Mouse (Mus musculus) spleen, postnatal 14 days (tissue): Measurements from ENCODE around the gene Zfp992.
"Not testable (repeated sequence)": the region's sequence is repeated elsewhere in the genome, so short reads cannot be mapped to it uniquely, and the experiment has no call there.

ENCODE experiments used
- DNase-seq, 2 experiments: peaks; one replicate each; pipeline ENCODE4 v3.0.0; 2021 to 2022; ENCODE audit warnings: low spot score in 2 of 2

Gene Zfp992

DNA sequence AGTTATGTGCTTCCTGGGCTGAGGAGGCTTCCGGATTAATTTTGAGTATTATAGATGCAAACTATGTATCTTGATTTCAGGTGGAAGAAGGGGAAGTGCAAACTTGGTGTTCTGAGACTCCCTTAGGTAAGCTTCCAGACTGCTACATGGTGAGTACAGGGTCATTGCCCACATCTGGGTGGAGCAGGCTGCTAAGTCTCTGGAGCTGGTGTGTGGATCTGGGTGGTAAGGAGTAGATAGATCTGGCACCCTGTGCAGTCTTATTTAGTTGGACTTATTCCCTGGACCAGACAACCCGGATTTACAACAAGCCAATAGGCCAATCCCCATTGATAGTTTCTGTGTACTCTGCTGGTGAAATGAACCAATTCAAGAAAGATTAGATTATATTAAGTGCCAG is at the start of gene Zfp992:
Gene Zfp992, plus strand, starts transcription at position 74 of the 400 bp plus-strand sequence.
- not testable (repeated sequence) for DNase-seq

- not testable (repeated sequence) for DNase-seq
Measured at GRCm38 (mm10) chr4:146429467-146429866, 19.4 kb upstream of the Zfp992 start.

DNA sequence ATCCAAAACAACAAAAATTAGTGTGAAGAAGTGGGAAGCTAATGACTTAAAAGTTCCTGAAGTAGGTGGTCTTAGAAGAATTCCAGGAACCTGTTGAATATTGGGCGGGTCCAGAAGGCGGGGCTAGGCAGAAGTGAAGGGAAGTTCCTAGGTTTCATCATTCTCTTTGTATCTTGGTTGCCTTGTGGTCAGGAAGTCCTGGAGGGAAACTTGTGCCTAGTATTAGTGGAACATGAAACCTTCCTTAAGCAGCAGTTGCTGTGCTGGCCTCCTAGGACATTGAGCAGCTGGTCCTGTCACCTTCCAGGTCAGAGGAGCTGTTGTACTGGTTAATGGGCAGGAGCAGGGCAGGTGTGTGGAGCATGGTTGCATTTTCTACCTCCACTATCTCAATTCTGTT is 17.9 kb upstream of the Zfp992 start:
- not testable (repeated sequence) for DNase-seq

GRCm38 (mm10) chr4:146435539-146435938 is 13.3 kb upstream of the Zfp992 start:
- not testable (repeated sequence) for DNase-seq

GRCm38 (mm10) chr4:146437256-146437655 is 11.6 kb upstream of the Zfp992 start:
- not testable (repeated sequence) for DNase-seq

- not testable (repeated sequence) for DNase-seq
Measured at GRCm38 (mm10) chr4:146444345-146444744, 4.5 kb upstream of the Zfp992 start.

DNA sequence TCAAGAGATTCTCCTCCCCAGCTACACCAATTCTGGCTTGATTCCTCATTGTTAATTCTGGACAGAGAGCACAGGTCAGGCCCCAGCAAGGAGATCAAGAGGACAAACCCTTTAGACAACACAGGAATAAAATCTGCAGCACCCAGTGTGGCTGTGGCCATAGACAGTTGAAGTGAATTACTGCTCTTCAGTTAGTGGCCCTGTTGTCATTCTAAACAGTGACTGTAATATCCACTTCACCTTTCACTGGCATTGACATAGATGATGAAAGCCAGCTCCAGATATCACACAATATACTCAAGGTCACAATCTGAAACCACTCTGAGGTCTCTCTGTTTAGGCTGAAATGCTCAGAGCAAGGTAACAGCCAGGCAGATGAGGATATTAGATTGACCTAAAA is 3.7 kb upstream of the Zfp992 start:
- DNase-seq: not testable (repeated sequence)

DNA sequence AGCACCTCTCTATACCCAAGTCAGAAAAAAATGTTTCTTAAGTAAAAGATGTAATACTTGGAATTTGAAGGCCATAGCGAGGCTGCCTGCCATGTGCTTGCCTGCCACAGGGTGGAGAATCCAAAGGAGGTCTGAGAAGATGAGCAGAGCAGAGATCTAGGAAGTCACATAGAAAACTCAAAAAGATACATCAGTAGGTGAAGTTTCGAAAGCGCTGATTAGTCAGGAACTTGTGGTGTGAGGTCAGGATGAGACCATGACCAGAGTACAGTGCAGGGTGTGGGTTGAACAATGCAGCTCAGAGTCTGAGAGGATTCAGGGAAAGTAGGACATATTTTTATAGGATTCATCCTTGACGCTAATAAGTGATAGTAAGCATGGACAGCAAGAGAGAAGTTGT is 2.7 kb upstream of the Zfp992 start:
- not testable (repeated sequence) for DNase-seq

DNA sequence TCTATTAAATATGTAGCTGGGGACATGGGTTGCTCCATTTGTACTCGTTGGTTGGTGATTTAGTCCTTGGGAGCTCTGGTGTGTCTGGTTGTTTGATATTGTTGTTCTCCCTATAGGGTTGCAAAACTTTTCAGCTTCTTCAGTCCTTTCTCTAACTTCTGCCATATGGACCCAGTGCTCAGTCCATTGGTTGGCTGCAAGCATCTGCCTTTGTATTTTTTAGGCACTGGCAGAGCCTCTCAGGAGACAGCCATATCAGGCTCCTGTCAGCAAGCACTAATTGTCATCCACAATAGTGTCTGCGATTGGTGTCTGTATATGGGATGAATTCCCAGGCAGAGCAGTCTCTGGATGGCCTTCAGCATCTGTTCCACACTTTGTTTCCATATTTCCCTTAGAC is 1.8 kb upstream of the Zfp992 start:
- not testable (repeated sequence) for DNase-seq

GRCm38 (mm10) chr4:146449711-146450110 is 888 bp downstream of the Zfp992 start:
- not testable (repeated sequence) for DNase-seq

DNA sequence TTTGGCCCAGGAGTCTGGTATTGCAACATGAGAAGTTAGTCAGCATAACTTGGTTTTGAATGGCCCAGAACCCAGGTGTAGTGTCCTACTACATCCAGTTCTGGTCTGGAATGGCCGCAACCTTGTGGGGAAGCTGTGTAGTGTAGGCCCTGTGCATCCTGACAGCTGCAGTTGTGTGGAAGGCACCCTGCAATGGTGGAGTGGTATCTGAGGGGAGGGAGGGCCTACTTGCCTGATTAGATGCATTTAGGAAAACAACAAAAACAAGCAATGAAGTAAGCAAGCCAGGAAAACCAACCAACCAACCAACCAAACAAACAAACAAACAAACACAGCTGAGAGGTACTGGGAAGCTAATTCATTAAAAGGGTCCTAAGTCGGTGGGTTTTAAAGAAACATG is 3.8 kb downstream of the Zfp992 start:
- not testable (repeated sequence) for DNase-seq

DNA sequence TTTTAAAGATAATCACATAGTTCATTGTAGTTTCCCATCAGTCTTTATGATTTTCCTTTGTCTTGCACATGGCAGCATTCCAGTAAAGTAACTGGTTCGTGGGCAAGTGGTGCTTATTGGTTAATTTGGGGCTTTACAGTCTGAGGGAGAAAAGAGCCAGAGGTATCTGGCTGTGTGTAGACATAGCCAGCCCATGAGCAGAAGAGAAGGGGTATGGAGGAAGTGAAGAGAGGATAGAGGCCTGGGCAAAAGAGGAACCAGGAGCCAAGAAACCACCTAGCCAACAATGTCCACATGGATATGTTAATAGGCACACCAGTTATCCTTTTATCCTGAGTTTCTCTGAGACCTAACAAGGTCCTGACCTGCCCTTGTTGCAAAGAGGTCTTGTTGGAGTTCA is 5.3 kb downstream of the Zfp992 start:
- DNase-seq: not testable (repeated sequence)

DNA sequence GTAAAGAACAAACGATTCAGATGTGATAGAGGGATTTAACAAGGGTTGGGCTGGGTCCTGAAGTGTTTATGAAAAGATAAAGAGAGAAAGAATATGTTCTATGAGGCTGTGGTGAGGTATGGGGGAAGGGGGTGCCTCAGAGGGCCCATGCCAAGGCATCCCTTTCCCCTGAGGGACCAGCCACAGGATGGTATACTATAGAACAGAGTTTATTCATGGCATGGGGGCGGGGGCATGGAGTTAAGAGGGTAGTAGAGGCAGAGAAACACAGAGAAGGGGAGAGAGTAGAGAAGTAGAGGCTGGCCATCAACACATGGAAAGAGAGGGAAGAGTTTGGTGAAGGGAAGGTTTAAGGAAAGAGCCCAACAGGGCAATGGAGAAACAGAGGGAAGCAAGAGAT is 6.1 kb downstream of the Zfp992 start:
- no peak for DNase-seq

DNA sequence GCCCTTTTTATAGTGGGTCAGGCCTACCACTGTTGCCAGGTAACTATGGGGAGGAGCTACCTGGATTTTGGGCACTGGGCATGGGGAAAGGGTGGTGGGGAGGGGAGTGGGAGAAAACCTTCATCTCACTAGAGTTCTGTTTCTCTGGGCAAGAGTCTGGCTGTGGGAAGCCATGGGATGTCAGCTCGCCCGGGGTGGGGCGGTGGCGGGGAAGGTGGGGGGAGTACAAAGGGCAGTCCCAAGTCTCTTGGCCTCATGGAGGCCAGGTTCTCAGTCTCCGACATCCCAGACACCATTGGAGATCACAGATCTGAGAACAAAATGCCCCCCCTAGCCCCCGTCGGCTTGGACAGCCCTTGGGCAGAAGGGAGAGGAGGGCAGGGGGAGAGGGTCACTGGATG is 6.5 kb downstream of the Zfp992 start:
- no peak for DNase-seq

GRCm38 (mm10) chr4:146456061-146456726 is 7.4 kb downstream of the Zfp992 start:
- no peak for DNase-seq

- no peak for DNase-seq
Measured at GRCm38 (mm10) chr4:146457126-146457525, 8.3 kb downstream of the Zfp992 start.

GRCm38 (mm10) chr4:146457720-146458119 is 8.9 kb downstream of the Zfp992 start:
- DNase-seq: no peak

GRCm38 (mm10) chr4:146459822-146460221 is 11.0 kb downstream of the Zfp992 start:
- DNase-seq: not testable (repeated sequence)

DNA sequence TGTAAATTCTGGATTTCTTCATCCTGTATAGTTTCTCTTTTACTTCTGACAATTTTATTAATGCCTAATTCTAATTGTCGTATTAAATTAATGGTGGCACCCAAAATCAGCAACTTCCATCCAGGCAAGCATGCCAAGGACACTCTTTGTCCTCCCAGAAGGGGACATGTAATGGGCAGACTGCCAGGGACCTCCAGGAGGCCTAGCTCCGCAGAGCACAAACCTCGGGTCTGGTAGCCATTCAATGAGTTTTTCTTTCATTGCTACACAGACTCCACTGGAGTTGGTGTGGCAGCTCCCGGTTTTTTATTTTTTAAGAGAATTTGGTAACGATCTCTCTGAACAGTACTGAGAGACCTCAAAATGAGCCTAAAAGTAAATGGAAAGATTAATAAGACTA is 11.9 kb downstream of the Zfp992 start:
- DNase-seq: not testable (repeated sequence)

- not testable (repeated sequence) for DNase-seq
Measured at GRCm38 (mm10) chr4:146463649-146464351, 15.0 kb downstream of the Zfp992 start.

- DNase-seq: not testable (repeated sequence)
Measured at GRCm38 (mm10) chr4:146469984-146470383, 21.2 kb downstream of the Zfp992 start.

- not testable (repeated sequence) for DNase-seq
Measured at GRCm38 (mm10) chr4:146474181-146474580, 25.4 kb downstream of the Zfp992 start.
